Mouse (Mus musculus) stomach, embryonic 15.5 days (tissue): Measurements from ENCODE around the gene Pnpla2. TPM values are rescaled to one million over a fixed set of nuclear protein-coding genes. Genes with fewer than 3 reads are reported as not detected.
"Not testable (repeated sequence)": the region's sequence is repeated elsewhere in the genome, so short reads cannot be mapped to it uniquely, and the experiment has no call there.

Source experiments
- ATAC-seq: fragments of 200-750 bp; cut with Nextera tagmentation; 2 replicates; pipeline ENCODE4 v1.8.0; 2017; ENCODE audit warnings: low read depth, moderate number of reproducible peaks, moderate TSS enrichment; ENCODE audit not compliant: insufficient read depth, low FRiP score
- H3K27ac ChIP-seq: fragments of 300-500 bp; sonication (generic); 2 replicates; pipeline ENCODE4 v1.5.1; 2015; ENCODE audit warnings: mild to moderate bottlenecking, inconsistent platforms
- H3K27me3 ChIP-seq: fragments of 300-500 bp; sonication (generic); replicated peaks from 2 replicates; pipeline ENCODE4 v1.6.1; 2015; ENCODE audit warnings: inconsistent platforms
- H3K36me3 ChIP-seq: fragments of 300-500 bp; sonication (generic); 2 replicates; pipeline ENCODE4 v1.6.1; 2015; ENCODE audit warnings: inconsistent platforms
- H3K4me1 ChIP-seq: fragments of 300-500 bp; sonication (generic); 2 replicates; pipeline ENCODE4 v1.6.1; 2015; ENCODE audit warnings: inconsistent platforms
- H3K4me2 ChIP-seq: fragments of 300-500 bp; sonication (generic); 2 replicates; pipeline ENCODE4 v1.6.1; 2015; ENCODE audit warnings: mild to moderate bottlenecking, inconsistent platforms
- H3K4me3 ChIP-seq: fragments of 300-500 bp; sonication (generic); replicated peaks from 2 replicates; pipeline ENCODE4 v1.5.1; 2015; ENCODE audit warnings: inconsistent platforms
- H3K9ac ChIP-seq: fragments of 300-500 bp; sonication (generic); 2 replicates; pipeline ENCODE4 v1.6.1; 2015; ENCODE audit warnings: inconsistent platforms
- H3K9me3 ChIP-seq: fragments of 300-500 bp; sonication (generic); 2 replicates; pipeline ENCODE4 v1.6.1; 2016; ENCODE audit warnings: inconsistent platforms
- WGBS: fragments of 180-500 bp; shearing (Covaris S2); methylation state at CpG from one replicate; pipeline ENCODE4 v1.1.7; 2015; 5-methylcytosine and 5-hydroxymethylcytosine counted together
- polyA plus RNA-seq: library from polyadenylated mRNA; unstranded; fragments of >200 nt; fragmentation: Nextera tagmentation; extraction: Ambion mirVana; gene quantifications from 2 replicates; pipeline ENCODE4 v1.2.1, GENCODE M21; 2015

The Pnpla2 gene
- polyA plus RNA-seq, 1 experiment from 2014 or later = 33.5 TPM

DNA sequence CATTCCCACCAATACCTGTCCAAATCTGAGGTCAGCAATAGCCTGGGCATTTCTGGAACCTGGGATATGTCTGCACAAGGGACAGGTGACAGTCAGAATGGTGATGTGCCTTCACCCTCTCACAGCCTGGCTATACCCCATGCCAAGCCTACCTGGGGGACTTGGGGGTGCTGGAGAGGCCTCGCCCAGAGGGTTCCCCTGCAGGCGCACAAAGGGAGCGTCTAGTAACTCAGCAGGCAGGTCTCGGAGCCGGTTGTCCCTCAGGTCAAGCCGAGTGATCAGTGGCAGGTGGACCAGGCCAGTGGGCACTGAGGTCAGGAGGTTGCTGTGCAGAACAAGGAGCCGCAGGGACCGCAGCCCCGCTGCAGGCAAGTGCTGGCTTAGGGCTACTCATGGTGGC is 13.5 kb upstream of the Pnpla2 start:
- ATAC-seq = no peak
- WGBS = 92% methylated on average over 9 of the region's 9 CpGs
- Histone ChIP-seq H3K9ac (no peak overlapping the region), H3K4me2 (no peak overlapping the region), H3K4me1 (peaks cover 38% of the 10 kb centered on the region), H3K9me3 (no peaks in the 10 kb centered on the region), H3K27ac (no peak overlapping the region), H3K4me3 (no peak overlapping the region), H3K27me3 (no peaks in the 10 kb centered on the region), H3K36me3 (peaks cover 18% of the 10 kb centered on the region)

DNA sequence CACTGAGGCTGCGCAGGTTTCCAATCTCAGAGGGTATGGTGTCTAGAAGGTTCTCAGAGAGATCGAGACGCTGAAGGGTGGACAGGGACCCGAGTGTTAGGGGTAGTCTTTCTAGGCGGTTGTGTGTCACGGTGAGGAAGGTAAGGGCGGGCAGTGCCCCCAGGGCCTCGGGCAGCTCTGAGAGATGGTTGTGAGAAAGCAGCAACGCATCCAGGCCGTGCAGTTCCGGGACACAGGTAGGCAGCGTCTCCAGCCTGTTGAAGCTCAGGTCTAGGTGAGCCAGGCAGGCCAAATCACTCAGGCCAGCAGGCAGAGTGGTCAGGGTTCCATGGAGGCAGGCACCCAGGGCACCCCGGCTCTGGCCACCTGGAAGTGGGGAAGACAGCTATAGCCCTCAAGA is 12.8 kb upstream of the Pnpla2 start:
- H3K4me1 ChIP-seq = peaks cover 32% of the 10 kb centered on the region
- H3K27ac ChIP-seq = no peak overlapping the region
- no peaks in the 10 kb centered on the region for H3K9me3 ChIP-seq
- no peaks in the 10 kb centered on the region for H3K27me3 ChIP-seq
- H3K4me2 ChIP-seq = peak overlapping the region; percentile 95
- H3K36me3 ChIP-seq = peaks cover 18% of the 10 kb centered on the region
- WGBS = 89% methylated on average over 13 of the region's 13 CpGs
- no peak for ATAC-seq
- H3K9ac ChIP-seq = peak overlapping the region; percentile 16; the same call in 1 of the 2 replicates
- peak overlapping the region; percentile 56; the same call in 1 of the 2 replicates for H3K4me3 ChIP-seq

DNA sequence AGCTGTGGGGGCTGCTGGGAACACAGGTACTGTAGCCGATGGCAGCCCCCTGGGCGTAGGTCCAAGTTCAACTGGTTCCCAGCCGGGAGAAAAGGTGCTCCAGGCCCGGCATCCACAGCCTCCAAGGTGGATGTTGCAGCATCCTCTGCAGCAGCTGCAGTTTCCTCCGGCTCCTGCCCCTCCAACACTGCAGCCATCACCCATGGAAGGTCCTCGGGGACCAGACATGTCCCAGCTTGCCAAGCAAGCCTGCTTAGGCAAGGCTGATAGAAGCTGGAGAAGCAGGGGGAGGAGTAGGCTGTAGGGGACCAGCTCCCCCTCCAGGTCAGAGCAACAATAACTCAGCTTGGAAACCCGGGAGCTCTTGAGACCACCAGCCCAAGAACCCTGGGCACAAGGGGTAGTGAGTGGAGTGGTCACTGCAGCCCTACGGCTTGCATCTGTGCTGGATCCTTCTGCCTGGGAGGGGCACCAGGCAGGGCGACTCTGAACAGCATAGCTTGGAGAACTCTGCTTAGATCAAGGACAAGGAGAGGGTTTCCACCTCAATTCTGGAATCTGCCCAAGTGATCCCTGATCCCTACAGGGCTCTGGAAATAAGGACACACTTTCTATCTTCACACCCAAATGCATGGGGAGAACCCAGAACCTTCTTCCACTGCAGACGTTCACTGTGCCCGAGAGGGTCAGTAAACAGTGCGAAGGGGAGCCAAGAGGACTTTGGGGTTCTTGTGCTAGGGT is 11.7 kb upstream of the Pnpla2 start:
- 0 out of 2 replicates have a peak, but pooled peaks have one; percentile 1 for ATAC-seq
- peak overlapping the region; percentile 56 for H3K4me3 ChIP-seq
- H3K9ac ChIP-seq = peak overlapping the region; percentile 52
- H3K9me3 ChIP-seq = no peaks in the 10 kb centered on the region
- H3K4me2 ChIP-seq = peak overlapping the region; percentile 95
- H3K4me1 ChIP-seq = peaks cover 29% of the 10 kb centered on the region
- peaks cover 18% of the 10 kb centered on the region for H3K36me3 ChIP-seq
- no peaks in the 10 kb centered on the region for H3K27me3 ChIP-seq
- 16% methylated on average over 12 of the region's 12 CpGs for WGBS
- H3K27ac ChIP-seq = peak overlapping the region; percentile 68

DNA sequence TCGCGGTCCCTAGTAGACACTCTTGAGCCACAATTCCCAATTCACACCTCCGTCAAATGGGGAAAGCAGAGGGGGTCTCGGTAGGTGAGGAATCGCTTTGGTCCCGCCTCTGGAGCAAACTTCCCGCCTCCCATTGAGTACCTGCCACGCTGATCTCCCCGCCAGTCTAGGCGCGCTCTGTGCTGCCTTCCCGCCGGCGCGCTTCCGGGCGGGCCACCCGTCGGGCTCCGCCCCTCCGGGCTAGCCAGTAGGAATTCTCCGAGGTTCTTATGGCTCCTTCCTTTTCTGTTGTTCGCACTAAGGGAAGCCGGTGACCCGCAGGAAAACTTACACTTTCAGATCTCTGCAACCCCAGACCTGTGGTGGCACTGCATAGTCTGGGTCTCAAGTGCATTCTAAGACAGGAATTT is 11.2 kb upstream of the Pnpla2 start, which contains the start of gene Pidd1:
Pidd1 (minus strand) TSS at position 198 of the 410 bp plus-strand sequence.
- H3K9me3 ChIP-seq = no peaks in the 10 kb centered on the region
- H3K27me3 ChIP-seq = no peaks in the 10 kb centered on the region
- peak within 1 kb of the TSS; percentile 83 for H3K27ac ChIP-seq
- under 1% methylated on average over 25 of the region's 25 CpGs for WGBS
- peak within 1 kb of the TSS; percentile 95 for H3K4me2 ChIP-seq
- H3K36me3 ChIP-seq = peaks cover 15% of the 10 kb centered on the region
- peak; percentile 63 for ATAC-seq
- peak within 1 kb of the TSS; percentile 56 for H3K4me3 ChIP-seq
- H3K9ac ChIP-seq = peak within 1 kb of the TSS; percentile 52
- H3K4me1 ChIP-seq = peaks cover 35% of the 10 kb centered on the region

DNA sequence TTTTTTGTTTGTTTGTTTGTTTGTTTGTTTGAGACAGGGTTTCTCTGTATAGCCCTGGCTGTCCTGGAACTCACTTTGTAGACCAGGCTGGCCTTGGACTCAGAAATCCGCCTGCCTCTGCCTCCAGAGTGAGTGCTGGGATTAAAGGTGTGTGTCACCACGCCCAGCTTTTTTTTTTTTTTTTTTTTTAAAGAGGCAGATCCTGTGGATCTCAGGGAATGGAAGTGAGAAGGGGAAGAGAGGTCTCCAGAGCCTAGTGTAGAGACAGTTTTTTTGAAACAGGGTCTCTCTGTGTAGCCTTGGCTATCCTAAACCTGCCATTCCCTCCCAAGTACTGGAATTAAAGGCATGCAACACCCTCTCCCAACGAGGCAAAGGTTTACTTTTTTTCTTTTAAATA is 8.6 kb upstream of the Pnpla2 start:
- Histone ChIP-seq H3K4me1 (peaks cover 30% of the 10 kb centered on the region), H3K4me2 (0 out of 2 replicates have a peak overlapping the region, but pooled peaks have one; percentile 58), H3K36me3 (peaks cover 11% of the 10 kb centered on the region)
- 77% methylated on average over 3 of the region's 3 CpGs for WGBS
- not testable (repeated sequence) for H3K4me3 ChIP-seq, H3K9ac ChIP-seq, H3K27me3 ChIP-seq, H3K27ac ChIP-seq, H3K9me3 ChIP-seq, ATAC-seq

DNA sequence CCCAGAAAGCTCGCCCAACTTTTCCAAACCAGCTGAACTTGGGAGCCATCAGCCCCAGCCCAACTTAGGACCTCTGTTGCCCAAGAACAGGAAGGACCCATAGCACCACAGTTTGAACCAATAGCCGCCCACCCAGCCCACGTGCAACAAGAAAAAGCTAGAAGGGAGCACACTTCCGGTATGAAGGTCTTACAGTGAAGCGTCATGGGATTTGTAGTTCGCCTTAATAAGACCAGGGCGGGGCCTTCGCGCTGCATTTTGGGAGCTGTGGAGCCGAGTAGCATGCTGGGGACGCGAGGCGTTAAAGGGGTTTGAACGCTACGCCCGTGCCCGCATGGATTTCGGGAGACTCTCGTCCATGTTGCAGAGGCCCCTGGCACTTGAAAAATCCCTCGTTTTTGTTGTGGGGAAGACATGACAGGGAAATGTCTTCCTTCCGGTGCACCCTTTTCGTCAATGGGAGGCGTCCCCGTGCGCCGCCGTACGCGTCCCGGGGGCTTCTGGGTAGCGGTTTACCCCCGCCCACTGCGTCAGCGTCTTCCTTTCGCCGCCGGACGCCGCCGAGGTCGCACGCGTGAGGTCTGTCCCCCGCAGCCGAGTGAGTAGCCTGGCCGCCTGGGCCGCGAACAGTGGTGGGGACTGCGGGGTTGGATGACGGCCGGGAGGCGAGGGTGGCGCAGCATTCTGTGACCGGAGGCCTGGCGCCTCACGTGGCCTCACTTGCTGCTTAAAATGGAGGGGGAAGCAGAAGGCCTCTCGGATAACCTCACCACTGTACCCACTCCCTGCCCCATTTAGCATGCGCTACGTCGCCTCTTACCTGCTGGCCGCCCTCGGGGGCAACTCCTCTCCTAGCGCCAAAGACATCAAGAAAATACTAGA is 7.6 kb upstream of the Pnpla2 start, which contains the start of gene Rplp2:
Rplp2 (plus strand) TSS at position 261 of the 882 bp plus-strand sequence.
- Histone ChIP-seq H3K27me3 (no peaks in the 10 kb centered on the region), H3K27ac (peak within 1 kb of the TSS; percentile 89), H3K9ac (peak within 1 kb of the TSS; percentile 84), H3K4me1 (peaks cover 21% of the 10 kb centered on the region), H3K9me3 (no peaks in the 10 kb centered on the region), H3K4me3 (peak within 1 kb of the TSS; percentile 78), H3K36me3 (peaks cover 11% of the 10 kb centered on the region), H3K4me2 (peak within 1 kb of the TSS; percentile 58)
- WGBS = under 1% methylated on average over 63 of the region's 63 CpGs
- peak; percentile 88 for ATAC-seq

DNA sequence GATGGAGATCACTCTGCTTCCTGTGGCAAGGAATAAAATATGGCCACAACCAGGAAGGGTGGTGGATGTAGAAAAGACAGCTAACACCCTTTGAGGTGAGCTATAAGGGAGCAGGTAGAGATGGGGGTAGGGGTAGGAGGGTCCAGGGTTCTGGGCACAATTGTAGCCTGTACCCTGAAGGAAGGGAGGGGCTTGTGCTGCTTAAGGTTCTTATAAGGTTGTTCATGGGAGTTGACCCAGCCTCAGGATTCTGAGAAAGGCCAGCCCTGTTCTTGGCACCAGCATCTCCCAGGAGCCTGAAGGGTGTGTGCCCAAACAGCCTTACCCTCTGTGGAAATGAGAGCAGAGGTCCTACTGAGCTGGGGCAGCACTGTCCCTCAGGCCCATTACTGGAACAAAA is 3.1 kb upstream of the Pnpla2 start:
- H3K9ac ChIP-seq = no peak overlapping the region
- H3K4me3 ChIP-seq = no peak overlapping the region
- no peak for ATAC-seq
- H3K9me3 ChIP-seq = no peaks in the 10 kb centered on the region
- H3K27ac ChIP-seq = no peak overlapping the region
- no peak overlapping the region for H3K4me2 ChIP-seq
- H3K27me3 ChIP-seq = no peaks in the 10 kb centered on the region
- H3K4me1 ChIP-seq = peaks cover 20% of the 10 kb centered on the region
- peaks cover 11% of the 10 kb centered on the region for H3K36me3 ChIP-seq

DNA sequence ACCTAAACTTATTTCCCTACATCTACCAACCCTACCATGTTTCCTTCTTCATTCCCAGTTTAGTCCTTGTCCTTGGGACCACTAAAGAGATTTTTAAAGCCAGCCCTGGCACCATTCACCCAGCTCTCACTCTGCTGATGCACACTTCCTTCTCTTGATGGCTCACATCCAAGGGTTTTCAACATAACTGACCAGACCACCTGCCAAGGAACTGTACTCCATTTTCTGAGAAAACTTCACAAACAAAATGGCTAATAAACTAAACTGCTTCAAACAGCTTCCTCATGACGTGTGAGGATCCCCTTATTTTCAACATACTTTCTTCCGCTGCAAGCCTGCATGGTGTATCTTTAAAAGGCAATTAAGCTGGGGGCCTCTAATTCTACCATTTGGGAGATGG is 1.4 kb upstream of the Pnpla2 start:
- Histone ChIP-seq H3K36me3 (peaks cover 11% of the 10 kb centered on the region), H3K9me3 (no peaks in the 10 kb centered on the region), H3K27me3 (no peaks in the 10 kb centered on the region), H3K4me2 (no peak overlapping the region), H3K4me1 (peaks cover 15% of the 10 kb centered on the region), H3K4me3 (no peak overlapping the region), H3K9ac (no peak overlapping the region), H3K27ac (no peak overlapping the region)
- ATAC-seq = no peak
- WGBS = 70% methylated on average over 2 of the region's 2 CpGs

DNA sequence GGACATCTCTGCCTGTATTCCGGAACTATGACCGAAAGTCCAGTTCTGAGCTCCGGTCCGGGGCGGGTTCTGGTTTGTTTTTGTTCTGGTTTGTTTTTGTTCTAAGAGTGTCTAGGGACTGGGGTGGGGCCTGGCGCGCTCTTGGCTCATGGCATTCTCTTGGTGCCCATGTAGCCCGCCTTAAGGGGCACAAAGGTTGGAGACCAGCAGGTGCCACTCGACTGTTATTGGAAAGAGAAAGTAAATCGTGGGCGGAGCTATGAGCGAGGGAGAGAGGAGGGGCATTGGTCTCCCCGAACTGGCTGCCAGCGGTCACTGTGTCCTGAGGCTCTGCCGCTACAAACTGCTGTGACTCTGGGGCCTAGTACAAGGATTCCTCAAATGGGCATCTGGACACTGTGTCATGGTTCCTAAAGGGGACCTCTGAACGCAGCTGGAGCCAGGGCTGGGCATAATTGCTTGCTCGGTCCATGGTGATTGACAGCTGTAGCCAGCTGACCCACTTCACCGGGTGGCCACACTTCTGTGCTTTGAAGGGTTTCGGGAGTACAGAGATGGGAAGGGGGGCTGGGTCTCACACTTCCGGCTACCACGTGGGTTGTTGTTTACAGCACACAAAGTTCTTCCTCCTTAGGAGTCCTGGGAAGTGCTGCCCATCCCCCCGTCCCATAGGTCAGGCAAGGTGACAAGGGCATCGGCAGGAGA is 764 bp downstream of the Pnpla2 start:
- Histone ChIP-seq H3K4me2 (peak overlapping the region; percentile 96), H3K27ac (peak overlapping the region; percentile 88), H3K9me3 (no peaks in the 10 kb centered on the region), H3K4me1 (peaks cover 26% of the 10 kb centered on the region), H3K36me3 (peaks cover 8% of the 10 kb centered on the region; the same call in 1 of the 2 replicates), H3K4me3 (peak overlapping the region; percentile 75), H3K27me3 (0 out of 2 replicates have a peak, but pooled peaks cover 6% of the 10 kb centered on the region), H3K9ac (peak overlapping the region; percentile 67)
- ATAC-seq = peak; percentile 24; the same call in 1 of the 2 replicates
- under 1% methylated on average over 23 of the region's 23 CpGs for WGBS

DNA sequence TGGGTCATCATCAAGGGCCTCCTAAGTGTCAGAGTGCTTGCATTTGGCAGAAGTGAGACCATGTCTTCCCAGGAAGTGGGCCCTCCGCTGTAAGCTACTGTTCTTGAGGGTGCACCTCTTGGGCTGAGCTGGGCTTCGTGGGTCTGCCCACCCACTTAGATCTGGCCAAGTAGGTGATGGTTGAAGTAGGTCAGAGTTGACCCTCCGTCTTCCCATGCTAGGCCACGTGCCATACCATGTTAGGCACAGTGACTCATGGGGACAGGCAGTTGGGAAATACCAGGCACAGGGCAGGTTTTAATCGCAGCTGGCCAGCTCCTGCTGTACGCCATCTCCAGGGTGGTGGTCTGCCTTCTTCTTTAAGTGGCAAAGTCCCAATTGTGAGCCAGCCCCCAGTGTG is 1.7 kb downstream of the Pnpla2 start:
- Histone ChIP-seq H3K9ac (no peak overlapping the region), H3K36me3 (0 out of 2 replicates have a peak, but pooled peaks cover 4% of the 10 kb centered on the region), H3K9me3 (no peaks in the 10 kb centered on the region), H3K4me2 (peak overlapping the region; percentile 1; the same call in 1 of the 2 replicates), H3K27me3 (peaks cover 8% of the 10 kb centered on the region; the same call in 1 of the 2 replicates), H3K27ac (no peak overlapping the region), H3K4me3 (0 out of 2 replicates have a peak overlapping the region, but pooled peaks have one; percentile 75), H3K4me1 (peaks cover 36% of the 10 kb centered on the region)
- WGBS = 89% methylated on average over 6 of the region's 6 CpGs
- no peak for ATAC-seq

DNA sequence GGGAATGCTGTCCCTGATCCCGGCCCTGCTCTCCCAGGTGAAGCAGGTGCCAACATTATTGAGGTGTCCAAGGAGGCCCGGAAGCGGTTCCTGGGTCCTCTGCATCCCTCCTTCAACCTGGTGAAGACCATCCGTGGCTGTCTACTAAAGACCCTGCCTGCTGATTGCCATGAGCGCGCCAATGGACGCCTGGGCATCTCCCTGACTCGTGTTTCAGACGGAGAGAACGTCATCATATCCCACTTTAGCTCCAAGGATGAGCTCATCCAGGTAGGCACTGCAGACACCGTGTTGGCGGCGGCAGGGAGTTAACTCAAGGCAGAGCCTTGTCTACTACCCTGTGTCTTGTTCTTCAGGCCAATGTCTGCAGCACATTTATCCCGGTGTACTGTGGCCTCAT is 2.2 kb downstream of the Pnpla2 start:
- Histone ChIP-seq H3K36me3 (0 out of 2 replicates have a peak, but pooled peaks cover 4% of the 10 kb centered on the region), H3K27me3 (peaks cover 13% of the 10 kb centered on the region; the same call in 1 of the 2 replicates), H3K4me1 (peaks cover 38% of the 10 kb centered on the region), H3K4me2 (no peak overlapping the region), H3K27ac (no peak overlapping the region), H3K4me3 (no peak overlapping the region), H3K9me3 (no peaks in the 10 kb centered on the region), H3K9ac (no peak overlapping the region)
- ATAC-seq = no peak
- WGBS = 94% methylated on average over 14 of the region's 14 CpGs
